Mouse (Mus musculus): Measurements from ENCODE around the gene Ripk4.

The Ripk4 gene

GRCm38 (mm10) chr16:97763061-97763989, at the start of gene Ripk4:
Gene Ripk4, minus strand, starts transcription at chr16:97763787.
- DNase-seq (ENCODE audit: low spot score) = peak; percentile 49

- no peak for DNase-seq (ENCODE audit: low spot score)
These were observed 45.3 kb upstream of the Ripk4 start for GRCm38 (mm10) chr16:97808881-97809280.

- no peak for DNase-seq (ENCODE audit: low spot score)
These were observed 42.1 kb upstream of the Ripk4 start for GRCm38 (mm10) chr16:97805646-97806045.

GRCm38 (mm10) chr16:97804680-97805547, 41.3 kb upstream of the Ripk4 start:
- DNase-seq (ENCODE audit: low spot score) = peak; percentile 64

- DNase-seq (ENCODE audit: low spot score) = no peak
These were observed 34.6 kb upstream of the Ripk4 start for GRCm38 (mm10) chr16:97797950-97798869.

GRCm38 (mm10) chr16:97797212-97797611, 33.6 kb upstream of the Ripk4 start:
- DNase-seq (ENCODE audit: low spot score) = no peak

GRCm38 (mm10) chr16:97794256-97794655, 30.7 kb upstream of the Ripk4 start:
- no peak for DNase-seq (ENCODE audit: low spot score)

- DNase-seq (ENCODE audit: low spot score) = no peak
These were observed 19.5 kb upstream of the Ripk4 start for GRCm38 (mm10) chr16:97783057-97783456.

GRCm38 (mm10) chr16:97778353-97779025, 14.9 kb upstream of the Ripk4 start:
- DNase-seq (ENCODE audit: low spot score) = peak; percentile 81

- no peak for DNase-seq (ENCODE audit: low spot score)
These were observed 2.9 kb upstream of the Ripk4 start for GRCm38 (mm10) chr16:97766501-97766900.

- no peak for DNase-seq (ENCODE audit: low spot score)
These were observed 1.0 kb upstream of the Ripk4 start for GRCm38 (mm10) chr16:97764626-97765025.

GRCm38 (mm10) chr16:97763990-97764340, 378 bp upstream of the Ripk4 start:
- DNase-seq (ENCODE audit: low spot score) = no peak

- peak; percentile 6 for DNase-seq (ENCODE audit: low spot score)
These were observed 1.8 kb downstream of the Ripk4 start for GRCm38 (mm10) chr16:97761782-97762181.

GRCm38 (mm10) chr16:97759681-97760080, 3.9 kb downstream of the Ripk4 start:
- DNase-seq (ENCODE audit: low spot score) = no peak

GRCm38 (mm10) chr16:97758288-97758687, 5.3 kb downstream of the Ripk4 start:
- no peak for DNase-seq (ENCODE audit: low spot score)

- no peak for DNase-seq (ENCODE audit: low spot score)
These were observed 7.1 kb downstream of the Ripk4 start for GRCm38 (mm10) chr16:97756460-97756859.

- DNase-seq (ENCODE audit: low spot score) = no peak
These were observed 11.2 kb downstream of the Ripk4 start for GRCm38 (mm10) chr16:97752316-97752941.

GRCm38 (mm10) chr16:97751884-97752283, 11.7 kb downstream of the Ripk4 start:
- peak; percentile 26 for DNase-seq (ENCODE audit: low spot score)

GRCm38 (mm10) chr16:97748421-97748820, 15.2 kb downstream of the Ripk4 start:
- DNase-seq (ENCODE audit: low spot score) = no peak

GRCm38 (mm10) chr16:97738030-97738429, 25.6 kb downstream of the Ripk4 start:
- no peak for DNase-seq (ENCODE audit: low spot score)

- DNase-seq (ENCODE audit: low spot score) = no peak
These were observed 27.0 kb downstream of the Ripk4 start for GRCm38 (mm10) chr16:97736562-97736961.
